Mouse (Mus musculus) left cerebral cortex, postnatal 14 days (tissue): ENCODE measurements around the gene Cdk2ap2. TPM values are rescaled to one million over a fixed set of nuclear protein-coding genes. Genes with fewer than 3 reads are reported as not detected.

ENCODE experiments used
- DNase-seq, 2 experiments: peaks; one replicate each; pipeline ENCODE4 v3.0.0; 2021 to 2022; ENCODE audit warnings: low spot score in 2 of 2, mixed read lengths in 1 of 2
- intact Hi-C: fragments of 180-260 bp; cut with DNase I; formaldehyde crosslinking; loops from one replicate; pipeline ENCODE4 v1.15.1; 2025
- total RNA-seq, 2 experiments: library from RNA; stranded (reverse); gene quantifications; 2 replicates each; pipeline ENCODE4 v1.2.3; 2021

Cdk2ap2 gene
- total RNA-seq, 2 experiments from 2014 or later: 26.4 to 26.7 TPM

GRCm38 (mm10) chr19:4087090-4087489 is 9.9 kb upstream of the Cdk2ap2 start:
- intact Hi-C loops: loop anchor here (5.0 to 10.0 kb wide), 2 partner anchors 35 to 132 kb away; partner anchors contain the start of gene Aldh3b3
- no peak for DNase-seq

DNA sequence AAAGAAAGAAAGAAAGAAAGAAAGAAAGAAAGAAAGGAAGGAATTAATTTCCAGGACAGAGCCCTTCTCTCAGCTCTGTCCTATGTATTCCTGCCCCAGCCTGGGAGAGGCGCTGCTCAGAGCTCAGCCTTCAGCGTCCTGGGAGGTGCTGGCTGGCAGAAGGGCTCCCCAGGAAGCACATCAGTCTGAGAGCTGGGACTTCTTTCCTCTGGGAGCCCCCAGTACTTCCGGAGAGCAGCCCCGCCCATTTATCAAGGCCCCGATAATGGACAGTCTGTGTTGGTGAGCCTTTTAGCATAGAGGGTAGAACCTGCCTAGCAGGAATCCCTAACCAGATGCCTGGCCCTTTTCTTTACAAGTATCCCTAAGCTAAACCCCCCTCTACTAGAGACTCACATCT is 8.8 kb upstream of the Cdk2ap2 start:
- intact Hi-C loops: loop anchor here (5.0 to 10.0 kb wide), 2 partner anchors 36 to 133 kb away; partner anchors contain the start of gene Aldh3b3
- no peak for DNase-seq

- DNase-seq: no peak
- intact Hi-C loops: loop anchor here (5.0 to 10.0 kb wide), 2 partner anchors 37 to 134 kb away; partner anchors contain the start of gene Aldh3b3
Observed at GRCm38 (mm10) chr19:4089128-4089527, 7.9 kb upstream of the Cdk2ap2 start.

DNA sequence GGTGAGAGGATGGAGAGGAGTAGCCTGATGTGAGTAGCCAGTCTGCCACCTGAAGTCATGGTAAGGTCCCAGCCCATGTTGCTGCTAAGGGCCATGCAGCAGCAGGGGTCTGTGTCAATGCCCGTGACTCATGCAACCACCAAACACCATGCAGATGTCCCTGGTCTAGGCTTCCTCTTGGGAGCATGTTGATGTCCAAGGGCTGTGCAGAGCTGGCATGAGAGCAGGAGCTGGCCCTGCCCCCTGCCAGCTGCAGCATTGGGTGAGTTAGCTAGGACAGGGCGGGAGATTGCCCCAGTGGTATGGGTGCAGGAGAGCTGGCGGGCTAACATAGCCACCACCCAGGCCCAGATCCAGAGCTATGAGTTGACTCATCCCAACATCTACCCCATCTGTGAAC is 6.5 kb upstream of the Cdk2ap2 start:
- intact Hi-C loops: no loop called here

DNA sequence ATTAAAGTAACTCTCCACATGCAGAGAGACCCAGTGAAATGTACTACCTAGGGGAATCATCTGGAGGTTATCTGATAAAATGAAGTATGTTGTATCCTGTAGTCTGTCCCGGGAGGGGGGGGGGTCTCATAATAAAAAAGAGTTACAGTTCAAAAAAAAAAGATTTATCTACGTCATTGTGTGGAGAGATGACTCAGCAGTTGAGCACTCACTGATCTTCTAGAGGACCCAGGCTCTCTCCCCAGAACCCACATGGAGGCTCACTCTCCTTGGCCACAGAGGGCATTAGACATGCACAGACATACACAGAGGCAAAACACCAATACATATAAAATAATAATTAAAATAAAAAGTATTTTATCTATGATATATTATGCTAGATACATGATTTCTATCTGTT is 5.6 kb upstream of the Cdk2ap2 start:
- intact Hi-C loops: no loop called here
- no peak for DNase-seq

More for the DNA sequence above, 6.5 kb upstream of the Cdk2ap2 start:
- DNase-seq: no peak

DNA sequence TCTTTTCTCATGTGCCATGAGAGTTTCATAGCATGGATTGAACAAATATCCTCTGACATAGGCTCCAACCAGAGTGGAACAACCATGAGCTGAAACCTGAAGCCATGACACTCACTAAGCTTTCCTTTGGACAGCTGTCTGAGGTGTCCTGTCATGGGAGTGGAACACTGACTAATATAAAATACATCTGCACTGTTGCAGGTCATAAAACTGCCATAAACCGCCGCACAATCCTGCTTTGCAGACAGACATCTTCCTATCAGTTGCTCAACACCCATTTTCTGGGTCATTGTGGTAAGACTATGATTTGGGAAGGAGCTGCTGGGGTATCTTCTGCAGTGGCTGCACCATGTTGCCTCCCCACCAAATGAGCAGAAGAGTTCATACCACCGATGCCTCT is 4.2 kb upstream of the Cdk2ap2 start:
- intact Hi-C loops: no loop called here
- no peak for DNase-seq

GRCm38 (mm10) chr19:4093772-4094171 is 3.2 kb upstream of the Cdk2ap2 start:
- intact Hi-C loops: no loop called here
- DNase-seq: no peak

GRCm38 (mm10) chr19:4094348-4094747 is 2.6 kb upstream of the Cdk2ap2 start:
- DNase-seq: no peak
- intact Hi-C loops: no loop called here

DNA sequence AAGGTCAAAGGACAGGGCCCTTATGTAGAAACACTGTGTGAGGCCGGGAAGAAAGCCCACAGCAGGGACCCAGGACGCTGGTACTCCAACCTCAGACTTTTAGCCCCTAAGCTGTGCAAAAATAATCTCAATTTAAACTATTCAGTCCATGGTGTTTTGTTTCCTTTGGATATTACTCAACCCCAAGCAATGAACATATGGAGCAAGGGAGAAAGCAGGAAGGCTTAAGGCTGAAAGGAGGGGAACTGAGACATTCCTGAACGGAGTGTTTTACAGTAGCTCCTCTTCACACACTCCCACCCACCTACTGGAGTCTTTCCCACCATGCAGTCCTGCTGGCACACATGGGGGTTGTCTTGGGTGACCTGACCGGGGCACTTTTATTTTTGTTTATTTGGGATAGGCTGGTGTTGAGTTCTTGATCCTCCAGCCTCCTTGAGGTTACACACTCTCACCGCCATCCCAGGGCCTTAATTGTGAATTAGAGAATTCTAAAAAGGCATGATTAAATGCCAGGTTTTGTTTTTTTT is 2.1 kb upstream of the Cdk2ap2 start:
- intact Hi-C loops: loop anchor here (5.0 kb wide), 1 partner anchor 48 kb away; the partner anchor contains the start of gene Gstp2
- peak in 1 of 2 experiments; percentile 26 for DNase-seq

GRCm38 (mm10) chr19:4095802-4096201 is 1.2 kb upstream of the Cdk2ap2 start:
- DNase-seq: no peak
- intact Hi-C loops: loop anchor here (5.0 kb wide), 1 partner anchor 49 kb away; the partner anchor contains the start of gene Gstp2

GRCm38 (mm10) chr19:4097441-4097825 is 451 bp downstream of the Cdk2ap2 start:
- peak in 1 of 2 experiments; percentile 68 for DNase-seq
- intact Hi-C loops: loop anchor here (5.0 kb wide), 1 partner anchor 50 kb away; the partner anchor contains the start of gene Gstp2

DNA sequence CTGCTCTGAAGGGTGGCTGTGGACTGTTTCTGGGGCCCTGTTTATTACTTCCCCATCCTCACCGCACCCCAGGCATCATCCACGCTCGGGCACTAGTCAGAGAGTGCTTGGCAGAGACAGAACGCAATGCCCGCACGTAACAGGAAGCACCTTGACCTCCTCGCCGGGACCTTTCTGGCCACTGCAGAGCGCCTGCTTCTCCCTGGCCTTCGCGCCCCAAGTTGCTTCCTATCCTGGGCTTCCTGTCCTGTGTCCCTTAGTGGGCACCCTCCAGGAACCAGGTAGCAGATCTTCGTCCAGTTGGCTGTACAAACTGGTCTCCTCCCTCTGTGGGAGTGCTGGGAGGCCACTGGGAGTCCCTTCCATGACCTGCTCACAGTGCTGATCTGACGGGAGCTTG is 1.4 kb downstream of the Cdk2ap2 start:
- intact Hi-C loops: loop anchor here (2.0 to 5.0 kb wide), 2 partner anchors 51 to 130 kb away; partner anchors contain the start of gene Gstp2
- peak in 1 of 2 experiments; percentile 22 for DNase-seq

- intact Hi-C loops: loop anchor here (2.0 to 5.0 kb wide), 2 partner anchors 52 to 130 kb away; partner anchors contain the start of gene Gstp2
- DNase-seq: peak; percentile 92
Observed at GRCm38 (mm10) chr19:4099056-4099455, 2.1 kb downstream of the Cdk2ap2 start.

DNA sequence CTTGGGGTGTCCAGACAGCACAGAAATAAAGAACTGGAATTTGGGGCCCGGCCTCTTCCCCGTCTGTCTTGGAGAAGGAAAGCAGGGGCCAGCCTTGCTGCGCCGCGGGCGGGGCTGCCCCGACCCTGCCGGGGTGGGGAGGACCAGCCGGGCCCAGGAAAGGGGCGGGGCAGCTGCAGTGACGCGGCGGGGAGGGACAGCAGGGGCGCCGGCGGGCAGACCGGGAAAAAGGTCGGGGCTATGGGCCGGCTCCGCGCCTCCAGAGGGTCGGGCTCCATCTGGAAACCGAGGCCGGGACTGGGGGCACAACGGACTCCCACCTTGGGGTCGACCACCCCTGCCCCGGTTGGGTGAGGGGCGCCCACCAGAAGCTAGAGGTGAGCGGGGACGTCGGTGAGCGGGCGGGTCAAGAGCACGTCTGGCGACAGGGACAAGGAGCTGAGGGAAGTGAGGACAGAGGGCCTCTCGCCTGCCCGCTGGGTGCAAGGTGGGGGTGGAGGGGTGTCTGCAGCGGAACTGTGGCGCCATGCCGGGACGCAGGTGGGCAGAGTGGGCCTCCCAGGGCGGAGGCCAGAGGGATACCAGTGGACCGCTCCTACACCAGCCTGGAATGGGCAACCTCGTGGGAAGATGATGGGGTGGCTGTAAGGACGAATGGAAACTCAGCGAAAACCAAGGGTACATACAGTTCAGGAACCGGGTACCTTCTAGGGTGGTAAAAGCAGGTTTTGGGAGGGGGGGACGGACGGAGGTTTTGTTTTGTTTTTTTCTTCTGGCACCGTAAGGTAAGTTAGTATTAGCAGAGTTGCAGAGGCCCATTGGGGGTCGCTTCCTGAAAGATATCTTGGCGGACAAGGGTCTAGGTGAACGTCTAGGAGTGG is 3.1 kb downstream of the Cdk2ap2 start, which contains the start of gene Pitpnm1:
Gene Pitpnm1 (plus strand): TSS at position 162 of the 881 bp plus-strand sequence.
- intact Hi-C loops: loop anchor here (2.0 to 5.0 kb wide), 2 partner anchors 53 to 129 kb away; partner anchors contain the start of gene Gstp2
- peak; percentile 17 to 52 for DNase-seq

GRCm38 (mm10) chr19:4100718-4101261 is 3.8 kb downstream of the Cdk2ap2 start:
- DNase-seq: peak; percentile 66 to 75
- intact Hi-C loops: no loop called here

DNA sequence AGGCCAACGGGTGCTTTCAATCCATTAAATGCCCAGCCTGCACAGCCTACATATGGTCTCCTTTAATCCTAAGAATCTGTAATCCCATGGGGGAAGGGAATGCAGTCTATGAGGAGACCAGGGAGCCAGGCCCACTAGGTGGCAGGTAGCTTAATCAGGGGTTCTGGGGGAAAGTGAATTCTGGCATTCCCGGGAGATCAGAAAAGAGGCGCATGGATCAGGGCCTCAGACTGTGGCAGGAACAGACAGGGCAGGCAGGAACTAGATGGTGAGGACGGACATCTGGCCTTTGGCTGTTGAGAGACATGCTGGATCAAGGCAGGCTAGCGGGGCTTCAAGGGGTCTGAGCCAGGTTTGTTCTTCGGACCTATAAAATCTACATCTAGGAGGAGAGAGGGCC is 4.5 kb downstream of the Cdk2ap2 start:
- intact Hi-C loops: no loop called here
- DNase-seq: peak in 1 of 2 experiments; percentile 16

- intact Hi-C loops: no loop called here
- DNase-seq: peak in 1 of 2 experiments; percentile 7
Observed at GRCm38 (mm10) chr19:4102049-4102448, 5.1 kb downstream of the Cdk2ap2 start.

- no peak for DNase-seq
- intact Hi-C loops: no loop called here
Observed at GRCm38 (mm10) chr19:4102626-4103025, 5.6 kb downstream of the Cdk2ap2 start.

GRCm38 (mm10) chr19:4103294-4103693 is 6.3 kb downstream of the Cdk2ap2 start:
- intact Hi-C loops: no loop called here
- DNase-seq: no peak

GRCm38 (mm10) chr19:4103792-4104191 is 6.8 kb downstream of the Cdk2ap2 start:
- DNase-seq: no peak
- intact Hi-C loops: no loop called here
